Mouse (Mus musculus) erythroblast, embryonic 14.5 days (primary cell): ENCODE data around the gene Nlgn3.

Source experiments
- GATA1 ChIP-seq: IDR thresholded peaks from 2 replicates; pipeline ENCODE4 v1.6.1; 2012; ENCODE audit warnings: low read length, inconsistent platforms, mixed read lengths
- TAL1 ChIP-seq: IDR thresholded peaks from 3 replicates; pipeline ENCODE4 v1.6.1; 2012; ENCODE audit warnings: low read length, inconsistent platforms, mixed read lengths

DNA sequence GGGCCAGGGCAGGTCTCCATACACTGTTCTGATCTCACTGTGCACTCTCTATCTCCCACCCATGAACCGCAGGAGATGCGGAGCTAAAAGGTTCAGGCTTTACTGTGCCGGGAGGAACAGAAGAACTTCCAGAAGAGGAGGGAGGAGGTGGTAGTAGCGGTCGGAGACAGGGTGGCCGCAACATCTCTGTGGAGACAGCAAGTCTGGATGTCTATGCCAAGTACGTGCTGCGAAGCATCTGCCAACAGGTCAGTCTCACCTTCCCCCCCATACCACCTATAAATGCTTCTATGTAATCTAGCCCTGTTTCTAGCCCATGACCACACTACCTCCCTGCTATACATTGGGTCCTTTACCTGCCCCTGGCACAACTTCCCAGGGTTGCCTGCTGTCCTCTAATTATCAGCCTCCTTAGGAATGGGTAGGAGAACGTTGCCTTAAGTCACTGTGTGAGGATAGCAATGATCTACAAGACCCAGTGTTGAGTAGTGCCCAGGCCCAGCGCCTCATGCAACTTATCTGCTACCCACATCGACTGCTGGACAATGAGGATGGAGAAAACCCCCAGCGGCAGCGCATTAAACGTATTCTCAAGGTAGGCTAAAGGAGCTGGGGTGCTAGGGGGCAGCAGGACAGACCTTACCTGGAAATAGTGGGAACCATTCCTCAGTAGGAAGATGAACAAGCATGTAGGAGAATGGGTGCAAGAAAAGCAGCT lies 12.9 kb upstream of the Nlgn3 start:
- TF ChIP-seq GATA1 (no peak), TAL1 (no peak)
